In the genomic region with DNA sequence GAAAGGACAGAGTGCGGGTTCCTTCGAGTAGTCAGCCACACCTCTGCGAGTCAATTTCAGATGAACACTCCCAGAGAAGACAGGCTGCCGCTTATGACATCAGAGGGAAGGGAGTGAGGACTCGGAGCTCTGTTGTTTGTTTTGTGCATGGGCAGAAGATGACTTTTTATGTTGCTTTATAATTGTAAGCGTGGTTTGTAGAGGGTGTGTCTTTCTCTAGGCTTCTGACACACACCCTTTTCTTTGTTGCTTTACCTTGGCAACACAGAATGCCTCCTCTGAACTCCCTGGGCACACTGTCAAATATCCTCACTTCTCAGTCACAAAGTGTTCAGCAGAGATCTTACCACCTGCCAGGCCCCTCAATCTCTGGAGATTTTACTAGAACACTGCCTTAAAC, we compare ENCODE assay signal across 24 mouse cellular contexts. TPM values are rescaled to one million over a fixed set of nuclear protein-coding genes. Genes with fewer than 3 reads are reported as not detected.
DNase-seq lines count a peak whose midpoint lies in the region; ATAC-seq and TF ChIP-seq lines count a peak whose summit lies in the region.
"Had no signal": no experiment of that assay in that cellular context is flagged by ENCODE, and none has a peak within 500 bp of the region (broad histone marks: within the 10 kb centered on the region; RNA-seq: fewer than 3 reads in every experiment).

No protein-coding gene starts in this region.

- H3K4me2 ChIP-seq in midbrain, embryonic 11.5 days = no peak overlapping the region
- H3K4me2 ChIP-seq in midbrain, embryonic 14.5 days (ENCODE audit: low read length) = no peak overlapping the region
- H3K4me2 ChIP-seq: heart, embryonic 12.5 days; kidney, embryonic 15.5 days; liver, embryonic 11.5 days; lung, embryonic 14.5 days; neural tube, embryonic 12.5 days had no signal

- no peaks in the 10 kb centered on the region for H3K36me3 ChIP-seq in midbrain, embryonic 11.5 days (ENCODE audit: control insufficient read depth, insufficient read depth, low read length)
- no peaks in the 10 kb centered on the region for H3K36me3 ChIP-seq in midbrain, embryonic 14.5 days (ENCODE audit: control insufficient read depth, insufficient read depth, low read length)
- H3K36me3 ChIP-seq: heart, embryonic 12.5 days; kidney, embryonic 15.5 days; neural tube, embryonic 12.5 days had no signal

- H3K27ac ChIP-seq in gastrocnemius, adult 2 months = peak overlapping the region; percentile 46
- H3K27ac ChIP-seq in midbrain, embryonic 11.5 days (ENCODE audit: low read depth, low read length) = no peak overlapping the region
- H3K27ac ChIP-seq in midbrain, embryonic 14.5 days (replicated peaks; ENCODE audit: low read depth, low read length) = no peak overlapping the region
- H3K27ac ChIP-seq: kidney, embryonic 15.5 days; limb, embryonic 10.5 days; neural tube, embryonic 12.5 days had no signal

- H3K4me1 ChIP-seq in midbrain, embryonic 11.5 days (ENCODE audit: control insufficient read depth, insufficient read depth, low read length) = peaks cover 26% of the 10 kb centered on the region
- H3K4me1 ChIP-seq in midbrain, embryonic 14.5 days (ENCODE audit: control insufficient read depth, insufficient read depth, low read length) = peaks cover 36% of the 10 kb centered on the region
- H3K4me1 ChIP-seq: neural tube, embryonic 12.5 days had no signal

- no peaks in the 10 kb centered on the region for H3K27me3 ChIP-seq in midbrain, embryonic 11.5 days (ENCODE audit: control insufficient read depth, insufficient read depth, low read length)
- no peaks in the 10 kb centered on the region for H3K27me3 ChIP-seq in midbrain, embryonic 14.5 days (ENCODE audit: control insufficient read depth, insufficient read depth, low read length)
- H3K27me3 ChIP-seq: heart, embryonic 12.5 days; kidney, embryonic 15.5 days; neural tube, embryonic 12.5 days had no signal

- H3K9me3 ChIP-seq in midbrain, embryonic 11.5 days (ENCODE audit: control insufficient read depth, low read length) = no peaks in the 10 kb centered on the region
- H3K9me3 ChIP-seq in midbrain, embryonic 14.5 days (ENCODE audit: control insufficient read depth, low read length) = no peaks in the 10 kb centered on the region
- H3K9me3 ChIP-seq: heart, embryonic 12.5 days; kidney, embryonic 15.5 days; limb, embryonic 10.5 days; neural tube, embryonic 12.5 days had no signal

- no peak for DNase-seq in gastrocnemius, adult 2 months
- DNase-seq in gastrocnemius, adult 8-10 months (ENCODE audit: low spot score in 2 of 2) = no peak
- peak; percentile 73 for DNase-seq in midbrain, embryonic 11.5 days (ENCODE audit: low spot score, missing footprints)
- no peak for DNase-seq in midbrain, embryonic 14.5 days
- no peak for DNase-seq in left cerebral cortex, postnatal 36 days (ENCODE audit: low spot score in 2 of 2)
- no peak for DNase-seq in cerebellum, postnatal 4 days (ENCODE audit: low spot score in 2 of 2)
- DNase-seq: adrenal gland, adult 8-10 months; cerebellum, adult 11-12 months; heart, postnatal 4 days; layer of hippocampus, postnatal 36 days; lung, embryonic 14.5 days; right cerebral cortex, postnatal 25 days; thymus, postnatal 4 days had no signal

- intact Hi-C loops in gastrocnemius, adult 2 months (cut with DNase I) = no loop called here
- intact Hi-C loops in left cerebral cortex, postnatal 36 days (cut with DNase I) = no loop called here

- 90% methylated on average over 6 of the region's 6 CpGs for WGBS in midbrain, embryonic 11.5 days
- WGBS in midbrain, embryonic 14.5 days = 82% methylated on average over 6 of the region's 6 CpGs

- no peak overlapping the region for H3K9ac ChIP-seq in midbrain, embryonic 11.5 days (ENCODE audit: low read length)
- H3K9ac ChIP-seq in midbrain, embryonic 14.5 days (replicated peaks; ENCODE audit: low read length) = no peak overlapping the region
- H3K9ac ChIP-seq: heart, embryonic 12.5 days; kidney, embryonic 15.5 days; lung, embryonic 14.5 days; neural tube, embryonic 12.5 days had no signal

- ATAC-seq in midbrain, embryonic 11.5 days (ENCODE audit: low FRiP score) = no peak
- ATAC-seq in midbrain, embryonic 14.5 days (ENCODE audit: low FRiP score, low TSS enrichment) = no peak
- ATAC-seq in inflammation-experienced regulatory T-cells, adult 6 months = peak; percentile 41

- H3K4me3 ChIP-seq in gastrocnemius, adult 2 months = no peak overlapping the region
- H3K4me3 ChIP-seq in midbrain, embryonic 11.5 days (ENCODE audit: low read depth, low read length) = no peak overlapping the region
- no peak overlapping the region for H3K4me3 ChIP-seq in midbrain, embryonic 14.5 days (replicated peaks; ENCODE audit: low read depth, low read length)
- H3K4me3 ChIP-seq: erythroblast, embryonic 14.5 days; heart, embryonic 12.5 days; kidney, embryonic 15.5 days; limb, embryonic 10.5 days; neural tube, embryonic 12.5 days had no signal

- TF ChIP-seq CTCF in gastrocnemius, adult 2 months (IDR thresholded peaks at IDR 0.05) = no peak

RNA-seq across cellular contexts. Expression of gene Cd101, which starts 36.8 kb away (rescaled TPM):
- total RNA-seq in gastrocnemius, adult 2 months (2021) = under 1 TPM; 0.06 to 0.13 TPM
- total RNA-seq in gastrocnemius, adult 8-10 months (2022) = under 1 TPM in 1 of 4 experiments, not detected in 3; 0.24 TPM
- polyA plus RNA-seq in midbrain, embryonic 11.5 days (2014; fragmentation: Nextera tagmentation; extraction: Ambion mirVana) = not detected in 2 replicates
- not detected in 2 replicates for polyA plus RNA-seq in midbrain, embryonic 14.5 days (2014; fragmentation: Nextera tagmentation; extraction: Ambion mirVana)
- 10 to 100 TPM; 10.9 to 26.5 (median 26.5) TPM for polyA plus RNA-seq in inflammation-experienced regulatory T-cells, adult 6 months (2017; shearing (Covaris generic))
- under 1 TPM; 0.27 to 0.86 TPM for total RNA-seq in left cerebral cortex, postnatal 36 days (2021)
- total RNA-seq: common myeloid progenitor, adult 5-6 weeks; megakaryocyte-erythroid progenitor cell, adult 5-6 weeks; MEL had no signal
- polyA plus RNA-seq: embryonic facial prominence, embryonic 11.5 days; erythroblast, embryonic 14.5 days; liver, embryonic 11.5 days had no signal

RNA-seq across cellular contexts. Expression of gene Ptgfrn, which starts 43.9 kb away (rescaled TPM):
- 10 to 100 TPM in 1 of 2 experiments, 1 to 10 TPM in 1; 6.9 to 13.8 TPM for total RNA-seq in gastrocnemius, adult 2 months (2021)
- 1 to 10 TPM; 4.5 to 6.3 (median 5.4) TPM for total RNA-seq in gastrocnemius, adult 8-10 months (2022)
- polyA plus RNA-seq in midbrain, embryonic 11.5 days (2014; fragmentation: Nextera tagmentation; extraction: Ambion mirVana) = 2.3 and 2.6 TPM in 2 replicates
- polyA plus RNA-seq in midbrain, embryonic 14.5 days (2014; fragmentation: Nextera tagmentation; extraction: Ambion mirVana) = 4.0 and 4.2 TPM in 2 replicates
- polyA plus RNA-seq in inflammation-experienced regulatory T-cells, adult 6 months (2017; shearing (Covaris generic)) = 1 to 10 TPM in 2 of 3 experiments, under 1 TPM in 1; 0.55 to 2.4 (median 1.0) TPM
- 10 to 100 TPM; 36.9 to 41.2 TPM for total RNA-seq in left cerebral cortex, postnatal 36 days (2021)
- total RNA-seq: common myeloid progenitor, adult 5-6 weeks; megakaryocyte-erythroid progenitor cell, adult 5-6 weeks; MEL had no signal
- polyA plus RNA-seq: erythroblast, embryonic 14.5 days had no signal
